Mouse (Mus musculus): Measurements from ENCODE around the gene Tst. TPM values are rescaled to one million over a fixed set of nuclear protein-coding genes. Genes with fewer than 3 reads are reported as not detected.
A peak's percentile ranks its signal among the peaks of the same experiment; 100 is the strongest.

Tst gene
- polyA plus RNA-seq, 1 experiment, result 37.1 TPM

DNA sequence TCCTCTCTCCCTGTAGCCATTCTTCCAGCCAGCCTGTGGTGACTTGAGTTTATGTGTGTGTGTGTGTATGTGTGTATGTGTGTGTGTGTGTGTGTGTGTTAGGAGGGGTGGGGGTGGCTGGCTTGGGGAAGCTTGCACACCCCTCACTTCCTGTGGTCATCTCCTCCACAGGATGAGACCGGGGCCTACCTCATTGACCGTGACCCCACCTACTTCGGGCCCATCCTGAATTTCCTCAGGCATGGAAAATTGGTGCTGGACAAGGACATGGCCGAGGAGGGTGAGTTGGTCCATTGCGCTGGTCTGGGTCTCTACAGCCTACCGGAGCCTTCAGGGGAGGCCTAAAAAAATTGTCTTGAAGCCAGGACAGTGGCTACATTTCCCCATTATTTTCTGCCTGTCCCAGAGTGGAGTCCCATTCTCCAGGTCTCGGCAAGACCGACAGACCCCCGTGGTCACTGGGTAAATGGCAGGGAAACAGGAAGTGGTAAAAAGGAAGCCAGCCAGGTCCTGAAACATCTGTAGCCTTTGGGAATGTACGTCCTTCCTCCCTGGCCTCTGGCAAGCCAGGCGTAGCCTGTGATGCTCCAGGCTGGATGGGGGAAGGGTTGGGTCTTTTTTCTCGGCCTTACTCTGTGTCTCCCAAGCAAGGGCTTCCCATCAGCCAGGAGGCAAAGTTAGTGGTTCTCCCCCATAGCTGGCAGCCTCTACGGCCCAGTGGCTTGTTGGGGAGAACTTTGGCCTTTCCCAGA lies 24.3 kb upstream of the Tst start:
- no peak for DNase-seq (ENCODE audit: low spot score)

DNA sequence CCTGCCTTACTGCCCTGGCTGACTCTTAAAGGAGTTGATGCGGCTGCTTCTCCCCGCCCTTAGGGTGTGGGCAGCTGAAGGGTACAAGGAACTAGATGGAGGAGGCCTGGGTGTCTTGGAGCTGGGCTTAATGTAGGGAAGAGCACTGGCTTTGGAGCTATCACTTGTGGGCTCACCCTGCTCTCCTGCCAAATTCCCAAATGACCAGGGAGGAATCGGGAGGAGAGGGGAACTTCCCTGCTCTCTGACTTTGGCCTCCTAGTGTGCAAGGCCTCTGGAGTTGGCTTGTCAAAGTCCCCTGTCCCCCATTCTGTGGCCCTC lies 23.4 kb upstream of the Tst start:
- no peak for DNase-seq (ENCODE audit: low spot score)

DNA sequence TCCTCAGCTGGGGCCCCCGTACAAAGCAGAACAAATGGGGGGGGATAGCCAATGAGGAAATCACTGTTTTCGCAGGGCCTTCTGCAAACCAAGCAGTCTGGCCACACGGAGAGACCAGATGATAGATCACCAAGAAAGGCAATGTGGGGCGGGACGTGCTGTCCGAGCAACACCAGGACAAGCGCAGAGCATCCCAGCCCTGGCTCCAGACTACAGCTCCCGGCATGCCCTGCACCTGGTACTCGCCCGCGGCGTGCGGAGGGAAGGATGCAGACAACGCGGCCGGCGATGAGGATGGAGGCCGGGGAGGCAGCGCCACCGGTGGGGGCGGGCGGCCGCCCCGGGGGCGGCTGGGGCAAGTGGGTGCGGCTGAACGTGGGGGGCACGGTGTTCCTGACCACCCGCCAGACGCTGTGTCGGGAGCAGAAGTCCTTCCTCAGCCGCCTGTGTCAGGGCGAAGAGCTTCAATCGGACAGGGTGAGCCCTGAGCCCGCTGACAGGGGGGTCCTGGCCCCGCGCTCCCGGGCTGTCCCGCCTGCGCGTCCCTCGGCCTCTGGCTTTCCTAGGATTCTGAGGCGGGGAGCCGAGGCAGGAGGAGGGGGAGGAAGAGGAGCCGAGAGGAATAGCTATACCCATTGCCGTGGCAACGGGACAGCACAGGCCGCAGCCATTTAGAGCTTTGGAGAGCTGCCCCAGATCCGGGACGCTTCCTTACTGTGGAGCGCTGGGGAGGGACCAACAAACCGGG lies 22.9 kb upstream of the Tst start, which contains the start of gene Kctd17:
TSS of gene Kctd17 (plus strand) at position 174 of the 748 bp plus-strand sequence.
- peak; percentile 57 for DNase-seq (ENCODE audit: low spot score)

DNA sequence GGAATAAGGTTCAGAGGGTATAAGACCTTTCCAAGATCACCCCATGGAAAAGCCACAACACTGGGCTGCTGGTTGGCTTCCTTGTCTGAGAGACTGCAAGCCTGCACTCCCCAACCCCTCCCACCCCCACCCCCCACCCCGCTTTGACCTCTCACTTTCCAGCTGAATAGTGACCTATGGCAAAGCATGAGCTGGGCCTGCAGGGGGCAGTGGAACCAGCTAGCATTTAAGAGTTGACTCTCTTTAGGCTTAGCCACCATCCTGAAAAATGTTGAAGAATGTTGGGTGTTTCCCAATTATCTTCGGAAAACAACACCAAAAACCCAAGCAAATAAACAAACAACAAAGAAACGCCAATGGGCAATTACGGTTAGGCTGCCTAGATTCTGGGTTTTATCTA lies 19.5 kb upstream of the Tst start:
- no peak for DNase-seq (ENCODE audit: low spot score)

DNA sequence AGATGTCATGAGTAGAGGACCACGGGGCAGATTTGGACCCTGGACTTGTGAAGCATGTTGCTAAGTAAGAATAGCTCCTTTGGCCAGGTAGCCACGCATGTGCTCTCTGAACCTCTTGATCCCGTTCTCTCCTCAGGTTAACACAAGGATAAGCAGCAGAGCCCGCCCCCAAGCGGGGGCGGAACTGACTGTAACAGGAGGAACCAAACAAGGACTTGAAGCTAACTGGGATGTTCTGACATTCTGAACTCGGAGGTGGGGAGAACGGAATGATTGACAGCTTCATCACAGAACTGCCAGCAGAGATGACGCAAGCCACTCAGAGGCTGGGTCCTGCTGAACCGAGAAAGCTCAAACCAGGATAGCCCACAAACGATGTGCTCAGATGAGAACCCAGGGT lies 18.8 kb upstream of the Tst start:
- DNase-seq (ENCODE audit: low spot score), result no peak

DNA sequence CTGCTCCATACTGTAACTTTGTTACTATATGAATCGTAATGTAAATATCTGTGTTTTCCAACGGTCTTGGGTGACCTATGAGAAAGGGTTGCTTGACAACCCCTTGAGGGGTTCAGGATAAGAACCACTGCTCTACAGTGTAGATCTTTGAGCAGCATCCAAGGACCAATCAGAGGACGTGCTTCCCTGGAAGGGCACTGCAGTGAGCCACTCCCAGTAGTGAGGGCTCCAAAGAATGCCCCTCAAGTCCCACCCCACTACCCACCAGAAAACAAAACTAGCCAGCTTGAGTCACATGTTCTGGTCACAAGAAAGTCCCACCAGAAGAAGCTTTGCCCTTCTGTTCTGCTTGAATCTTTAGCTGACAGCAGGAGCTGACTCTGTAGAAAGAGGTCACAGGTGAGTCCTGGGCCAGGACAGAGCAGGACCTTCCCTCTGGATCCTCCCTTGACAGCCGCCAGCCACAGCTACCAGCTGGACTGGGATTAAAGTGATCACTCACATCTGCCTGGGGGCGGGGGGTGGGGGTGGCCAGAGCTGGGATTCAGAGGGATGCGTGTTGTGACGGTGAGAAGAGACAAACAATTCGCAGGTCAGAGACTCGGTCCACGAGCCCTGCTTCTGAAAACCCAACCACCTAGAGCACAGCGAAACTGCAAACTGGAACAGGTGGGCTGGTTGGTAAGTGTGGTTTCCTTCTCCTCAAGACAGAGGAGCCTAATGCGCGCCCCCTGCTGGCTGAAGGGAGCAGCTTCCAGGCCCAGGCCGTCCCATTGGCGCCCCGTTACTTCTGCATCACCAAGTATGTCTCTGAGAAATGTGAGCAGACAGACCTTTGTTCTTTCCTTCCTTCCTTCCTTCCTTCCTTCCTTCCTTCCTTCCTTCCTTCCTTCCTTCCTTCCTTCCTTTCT lies 16.6 kb upstream of the Tst start:
- peak; percentile 74 for DNase-seq (ENCODE audit: low spot score)

DNA sequence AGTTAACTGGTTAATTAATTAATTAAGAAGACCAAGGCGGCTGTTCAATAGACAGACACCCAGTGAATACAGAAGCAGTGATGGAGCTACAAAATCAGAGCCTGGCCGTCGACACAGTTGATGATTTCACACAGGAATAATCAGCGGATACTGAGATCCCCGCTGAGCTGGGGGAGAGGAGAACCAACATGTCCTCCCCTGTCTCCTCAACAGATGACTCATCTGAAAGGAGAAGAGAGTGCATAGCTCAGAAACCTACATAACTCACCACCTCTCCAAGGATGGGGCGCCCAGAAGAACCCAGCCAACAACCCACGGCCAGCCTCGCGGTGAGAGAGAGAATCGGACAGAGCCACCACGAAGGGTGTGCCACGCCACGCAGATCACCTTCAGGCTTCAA lies 14.7 kb upstream of the Tst start:
- no peak for DNase-seq (ENCODE audit: low spot score)

DNA sequence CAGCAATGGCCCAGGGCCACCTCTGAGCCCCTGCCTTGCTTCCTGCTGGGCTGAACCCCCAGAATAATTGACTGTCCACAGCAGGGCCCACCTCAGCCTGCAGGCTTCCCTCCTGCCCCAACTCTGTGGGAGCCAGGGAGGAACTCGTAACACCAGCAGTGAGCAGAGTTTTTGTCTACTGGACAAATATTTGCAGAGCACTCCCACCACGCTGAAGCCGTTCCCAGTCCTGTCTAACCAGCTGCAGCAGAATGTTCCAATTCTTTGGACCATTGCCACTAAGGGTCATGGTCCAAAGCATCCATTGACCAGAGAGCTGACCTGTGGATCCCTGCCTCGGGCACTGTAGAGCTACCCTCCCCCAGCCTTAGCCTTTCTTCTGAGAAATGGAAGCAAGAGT lies 11.2 kb upstream of the Tst start:
- DNase-seq (ENCODE audit: low spot score), result no peak

DNA sequence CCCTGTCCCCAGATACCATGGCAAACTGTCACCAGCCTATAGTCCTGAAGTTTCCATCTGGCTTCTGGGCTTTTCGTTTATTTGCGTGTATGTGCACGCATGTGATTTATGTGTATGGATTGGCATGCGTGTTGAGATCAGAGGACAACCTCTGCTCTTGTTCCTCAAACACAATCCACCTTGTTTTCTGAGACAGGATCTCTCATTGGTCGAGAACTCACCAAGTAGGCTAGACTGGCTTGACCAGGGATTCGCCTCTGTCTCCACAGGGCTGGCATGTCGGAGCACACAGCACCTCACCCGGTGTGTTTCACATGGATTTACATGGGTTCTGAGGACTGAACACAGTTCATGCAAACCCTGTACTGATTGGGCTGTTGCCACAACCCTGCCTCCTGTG lies 8.4 kb upstream of the Tst start:
- no peak for DNase-seq (ENCODE audit: low spot score)

DNA sequence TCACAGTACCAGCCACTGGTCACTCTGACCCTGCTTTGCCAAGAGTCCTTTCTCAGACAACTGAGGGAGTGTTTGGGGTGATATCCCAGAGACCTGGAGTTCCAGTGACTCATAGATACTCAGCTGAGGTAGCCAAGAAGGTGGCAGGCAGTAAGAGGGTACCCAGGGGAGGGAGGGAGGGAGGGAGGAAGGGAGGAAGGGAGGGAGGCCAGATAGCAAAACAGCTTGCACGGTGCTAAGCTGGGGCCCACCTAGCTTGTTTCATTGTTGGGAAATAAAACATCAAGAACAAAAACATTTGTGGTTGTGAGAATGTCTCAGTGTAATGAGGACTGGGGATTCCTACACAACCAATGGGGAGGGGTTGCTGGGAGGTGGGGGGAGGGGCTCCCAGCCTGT lies 8.0 kb upstream of the Tst start:
- no peak for DNase-seq (ENCODE audit: low spot score)

DNA sequence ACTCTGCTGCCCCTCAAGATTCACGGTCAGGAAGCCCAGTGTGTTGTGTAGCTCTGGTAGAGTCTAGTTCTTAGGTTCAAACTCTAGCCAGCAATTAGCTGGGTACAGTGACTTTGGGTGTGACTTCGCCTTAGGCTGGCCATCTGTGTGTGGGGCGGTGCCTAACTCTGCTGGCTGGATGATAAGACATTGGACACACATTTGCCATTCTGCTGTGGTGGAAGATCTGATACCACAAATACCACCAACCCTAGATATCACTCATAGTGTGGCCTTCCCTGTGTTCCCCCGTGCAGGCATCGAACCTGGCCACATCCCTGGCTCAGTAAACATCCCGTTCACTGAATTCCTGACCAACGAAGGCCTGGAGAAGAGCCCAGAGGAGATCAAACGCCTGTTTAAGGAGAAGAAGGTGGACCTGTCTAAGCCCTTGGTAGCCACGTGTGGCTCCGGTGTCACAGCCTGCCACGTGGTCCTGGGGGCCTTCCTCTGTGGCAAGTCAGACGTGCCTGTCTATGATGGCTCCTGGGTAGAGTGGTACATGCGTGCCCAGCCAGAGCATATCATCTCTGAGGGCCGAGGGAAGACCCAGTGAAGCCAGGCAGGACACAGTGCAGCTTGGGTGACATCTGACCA lies 7.5 kb upstream of the Tst start:
- DNase-seq (ENCODE audit: low spot score), result no peak

DNA sequence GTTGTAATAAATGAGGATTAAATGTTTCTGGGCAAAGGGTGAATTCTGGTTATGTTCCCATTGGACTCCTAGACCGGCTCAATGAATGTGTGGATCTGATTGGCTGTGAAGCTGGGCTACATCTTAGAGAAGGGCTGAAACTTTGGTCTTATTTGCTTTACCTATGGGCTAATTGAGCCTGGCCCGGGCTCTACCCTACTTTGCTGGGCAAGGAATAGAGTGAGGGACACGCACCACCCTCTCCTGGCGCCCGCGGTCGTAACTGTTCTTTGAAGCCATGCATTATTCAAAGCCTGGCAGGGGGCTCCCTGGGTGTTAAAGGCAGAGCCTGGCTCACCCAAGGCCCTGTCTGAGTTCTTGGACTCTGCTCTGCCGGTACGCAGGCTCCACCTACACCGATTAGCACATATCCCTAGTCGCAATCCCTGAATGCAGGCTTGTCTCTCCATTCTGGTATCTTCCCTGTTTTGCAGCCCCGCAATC lies 3.9 kb upstream of the Tst start:
- DNase-seq (ENCODE audit: low spot score), result no peak

DNA sequence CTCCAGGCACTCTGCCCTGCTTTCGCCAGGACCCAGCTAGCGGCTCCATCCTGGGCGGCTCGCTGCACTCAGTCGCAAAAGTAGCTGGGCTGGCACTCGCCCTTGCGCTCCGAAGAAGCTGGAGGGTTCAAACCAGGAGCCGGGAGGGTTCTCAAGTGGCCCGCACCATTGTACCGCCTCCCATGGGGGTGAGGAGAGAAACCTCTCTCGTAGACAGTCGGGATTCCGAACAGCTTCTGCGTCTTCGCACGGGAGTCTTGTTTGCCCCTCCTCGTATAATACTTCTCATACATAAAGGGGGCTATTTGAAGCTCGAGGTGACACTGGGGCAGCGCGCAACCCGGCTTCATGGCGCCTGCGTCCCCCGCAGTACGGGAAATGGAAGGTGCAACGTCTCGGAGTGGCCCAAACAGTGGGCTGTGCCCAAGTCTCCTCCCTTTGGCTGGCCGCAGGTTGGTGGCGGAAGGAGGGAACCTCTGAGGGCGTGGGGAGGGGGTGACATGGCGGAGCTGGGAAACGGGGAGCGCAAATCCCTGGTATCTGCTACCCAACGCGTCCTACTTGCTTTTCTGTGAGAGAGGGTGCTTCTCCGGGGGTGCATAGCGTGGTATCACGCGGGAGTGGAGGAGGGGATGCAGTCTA lies 707 bp upstream of the Tst start, which contains the start of gene Mpst:
TSS of gene Mpst (plus strand) at position 124 of the 642 bp plus-strand sequence.
- DNase-seq (ENCODE audit: low spot score), result peak; percentile 86

DNA sequence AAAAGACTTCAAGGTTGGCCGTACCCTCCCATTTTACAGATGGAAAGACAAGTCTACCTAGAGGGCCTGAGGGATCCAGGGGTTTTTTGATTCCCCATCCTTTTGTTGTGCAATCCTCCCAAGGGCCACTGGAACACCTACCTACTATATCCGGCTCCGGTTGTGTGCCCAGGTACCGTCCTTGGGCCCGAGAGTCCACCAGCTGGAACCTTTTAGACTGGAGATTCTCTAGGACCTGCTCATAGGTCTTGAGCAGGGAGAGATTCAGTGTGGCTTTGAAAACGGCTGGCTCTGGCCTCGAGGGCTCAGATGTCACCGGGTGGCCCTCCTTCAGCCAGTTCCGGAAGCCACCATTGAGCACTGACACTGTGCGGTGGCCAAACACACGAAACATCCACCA lies 609 bp downstream of the Tst start:
- no peak for DNase-seq (ENCODE audit: low spot score)

DNA sequence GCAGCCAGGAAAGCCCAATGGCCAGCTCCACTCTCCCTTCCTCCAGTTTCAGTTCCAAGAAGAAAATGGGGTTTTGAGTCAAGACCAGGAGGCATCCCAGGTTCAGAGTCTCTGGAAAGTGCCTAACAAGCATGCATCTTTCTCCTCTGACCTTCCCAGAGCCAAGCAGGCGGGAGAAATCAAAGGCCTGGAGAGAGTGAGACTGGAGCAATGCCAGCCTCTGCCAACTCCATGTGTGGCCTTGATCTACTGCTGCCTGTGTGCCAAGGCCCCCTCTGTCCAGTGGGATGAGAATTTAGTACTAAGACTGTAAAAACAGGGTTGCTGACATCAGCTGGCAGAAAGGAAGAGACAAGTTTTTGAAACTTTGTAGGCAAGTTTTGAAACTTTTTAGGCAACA lies 1.8 kb downstream of the Tst start:
- no peak for DNase-seq (ENCODE audit: low spot score)

DNA sequence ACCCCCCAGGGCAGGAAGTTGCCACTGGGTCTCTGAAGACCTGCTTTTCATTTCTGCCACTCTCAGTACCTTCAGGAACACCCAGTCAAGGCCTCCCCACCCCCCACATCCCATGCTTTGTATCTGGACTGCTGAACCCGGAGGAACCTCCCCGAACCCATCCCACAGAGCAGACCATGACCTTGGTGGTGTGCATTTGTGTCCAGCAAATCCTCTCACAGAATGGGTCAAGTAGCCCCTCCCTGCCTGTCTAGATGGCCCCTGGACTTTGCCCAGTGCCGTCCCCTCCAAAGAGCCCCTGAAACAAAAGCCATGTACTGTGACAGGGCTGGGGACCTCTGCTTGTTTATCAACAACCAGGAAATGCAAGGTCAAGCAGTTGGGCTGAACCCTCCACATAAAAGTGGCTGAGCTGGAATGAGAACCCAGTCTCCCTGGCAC lies 2.4 kb downstream of the Tst start:
- DNase-seq (ENCODE audit: low spot score), result no peak

DNA sequence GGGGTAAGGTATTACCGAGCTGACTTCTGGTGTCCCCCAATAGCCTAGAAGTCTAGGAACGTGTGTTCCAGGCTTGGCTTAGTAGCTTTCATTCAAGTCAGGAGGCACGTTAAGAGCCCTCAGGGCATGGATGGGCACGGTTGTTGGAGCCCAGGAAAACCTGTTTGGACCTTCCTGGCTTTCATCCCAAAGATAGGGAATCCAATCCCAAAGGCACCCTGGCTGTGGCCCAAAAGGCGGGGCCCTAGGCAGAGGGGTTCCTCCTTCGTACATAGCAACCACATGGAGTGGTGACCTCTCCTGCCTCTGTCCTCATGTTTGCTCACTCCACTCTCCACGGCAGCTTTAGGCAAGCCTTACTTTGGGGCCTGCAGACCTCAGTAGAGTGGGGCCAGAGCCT lies 3.3 kb downstream of the Tst start:
- DNase-seq (ENCODE audit: low spot score), result no peak

DNA sequence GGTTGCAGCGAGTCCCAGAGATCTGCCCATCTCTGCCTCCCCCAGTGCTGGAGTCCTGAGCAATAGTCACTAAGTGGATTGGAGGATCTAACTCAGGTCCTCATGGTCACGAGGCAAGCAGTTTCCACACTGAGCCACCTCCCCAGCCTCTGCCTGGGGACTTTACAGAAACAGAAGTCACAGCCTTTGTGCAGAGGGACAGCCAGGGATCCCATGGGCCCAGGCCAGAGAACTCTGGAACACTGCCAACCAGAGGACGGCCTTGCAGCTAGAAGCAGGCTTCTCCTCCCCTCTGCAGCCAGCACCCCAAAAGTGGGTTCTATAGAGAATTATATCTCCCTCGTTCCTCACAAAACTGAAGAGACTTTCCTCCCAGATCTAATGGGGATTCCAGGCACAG lies 3.8 kb downstream of the Tst start:
- DNase-seq (ENCODE audit: low spot score), result no peak

DNA sequence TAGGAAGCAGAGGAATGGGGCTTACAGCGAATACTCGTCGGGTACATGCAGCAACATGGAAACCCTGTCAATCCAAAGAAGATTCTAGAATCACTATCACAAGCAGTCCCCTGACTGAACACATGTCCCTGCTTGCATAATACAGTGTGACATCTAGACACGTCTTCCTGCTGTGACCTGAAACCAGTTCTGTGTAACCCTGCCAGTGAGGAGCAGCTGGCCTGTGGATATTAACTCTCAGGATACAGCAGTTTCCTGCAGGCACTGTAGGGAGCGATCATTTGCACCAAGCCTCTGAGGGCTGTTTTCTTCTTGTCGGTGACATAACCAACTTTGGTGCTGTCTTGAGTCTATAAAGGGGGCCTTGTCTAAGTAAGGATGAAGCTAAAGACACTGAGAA lies 4.4 kb downstream of the Tst start:
- no peak for DNase-seq (ENCODE audit: low spot score)

DNA sequence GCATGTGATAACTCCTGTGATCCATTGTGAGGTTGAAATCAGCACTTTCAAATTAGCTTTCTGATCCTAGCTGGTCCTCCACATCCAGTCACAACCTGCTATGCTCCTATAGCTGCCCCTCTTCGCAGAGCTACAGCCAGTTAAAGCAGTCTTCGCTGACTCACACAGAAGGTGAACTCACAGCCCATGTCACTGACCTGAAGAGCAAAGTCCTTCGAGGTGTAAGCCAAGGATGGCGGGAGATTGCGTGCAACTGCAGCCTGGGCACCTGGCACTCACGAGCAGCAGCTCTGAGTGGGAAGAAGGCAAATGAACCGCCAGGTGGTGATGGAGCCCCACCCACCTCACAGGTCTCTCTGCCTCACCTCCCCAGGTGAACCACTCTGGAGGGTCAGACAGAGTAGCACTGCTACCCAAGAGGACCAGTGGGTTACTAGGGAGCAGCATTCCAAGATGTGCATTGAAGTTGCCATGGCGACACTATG lies 10.2 kb downstream of the Tst start, which contains the start of gene Tex33:
TSS of gene Tex33 (minus strand) at position 435 of the 485 bp plus-strand sequence.
- no peak for DNase-seq (ENCODE audit: low spot score)

DNA sequence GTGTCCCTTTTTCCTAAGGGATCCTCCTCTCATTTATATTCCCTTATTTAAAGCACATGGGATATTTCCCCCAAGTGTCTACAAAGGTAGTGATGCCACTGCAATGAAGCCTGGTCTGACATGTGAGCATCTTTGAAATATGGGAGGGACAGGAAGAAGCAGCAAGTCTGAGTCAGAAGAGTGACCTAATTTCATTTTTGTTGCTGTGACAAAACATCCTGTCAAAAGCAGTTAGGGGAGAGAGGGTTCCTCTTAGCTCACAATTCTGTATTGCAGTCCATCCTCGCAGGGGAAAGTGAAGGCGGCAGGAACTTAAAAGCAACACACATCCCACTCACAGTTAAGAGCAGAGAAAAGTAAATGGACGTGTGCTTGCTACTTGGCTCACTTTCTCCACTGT lies 14.9 kb downstream of the Tst start:
- no peak for DNase-seq (ENCODE audit: low spot score)

Data from urinary bladder, adult 2 months (tissue).